Mouse (Mus musculus): ENCODE measurements around the gene Iqcb1.

- TF ChIP-seq CTCF (IDR thresholded peaks at IDR 0.05; ENCODE audit: borderline replicate concordance, control insufficient read depth, extremely low read depth, insufficient read depth, low read length, poor library complexity) (no peak), POLR2A (IDR thresholded peaks at IDR 0.05; ENCODE audit: control insufficient read depth, extremely low read depth, insufficient read depth, low read length, poor library complexity) (no peak)
These were observed 54.7 kb downstream of the Iqcb1 start for GRCm38 (mm10) chr16:36882737-36883343.
